Mouse (Mus musculus): ENCODE results near the gene Npas1.

Gene Npas1

DNA sequence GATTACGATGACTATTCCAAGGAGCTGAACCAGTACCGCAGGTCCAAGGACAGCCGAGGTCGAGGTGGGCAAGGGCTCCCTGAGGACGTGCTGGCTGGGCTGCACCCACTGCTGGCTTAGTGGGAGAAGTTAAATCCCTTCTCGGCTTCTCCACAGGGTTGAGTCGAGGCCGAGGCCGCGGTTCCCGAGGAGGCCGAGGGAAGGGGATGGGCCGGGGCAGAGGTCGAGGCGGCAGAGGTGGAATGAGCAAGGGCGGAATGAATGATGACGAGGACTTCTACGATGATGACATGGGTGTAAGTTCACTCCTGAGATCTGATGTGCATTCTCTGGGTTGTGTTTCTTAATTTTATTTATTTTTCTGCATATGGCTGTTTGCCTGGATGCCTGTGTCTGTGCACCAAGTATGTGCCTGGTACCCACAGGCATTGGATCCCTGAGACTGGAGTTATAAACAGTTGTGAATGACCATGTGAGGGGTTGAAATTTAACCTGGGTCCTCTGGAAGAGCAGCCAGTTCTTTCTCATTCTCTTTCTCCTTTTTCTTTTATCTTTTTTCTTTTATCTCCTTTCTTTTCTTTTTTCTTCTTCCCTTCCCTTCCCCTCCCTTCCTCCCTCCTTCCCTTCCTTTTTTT lies 55.2 kb downstream of the Npas1 start:
- DNase-seq (ENCODE audit: extremely low read depth, insufficient read length, low spot score), result no peak

- DNase-seq (ENCODE audit: extremely low read depth, insufficient read length, low spot score), result no peak
Observed at GRCm38 (mm10) chr7:16420493-16421118, 56.9 kb downstream of the Npas1 start.

DNA sequence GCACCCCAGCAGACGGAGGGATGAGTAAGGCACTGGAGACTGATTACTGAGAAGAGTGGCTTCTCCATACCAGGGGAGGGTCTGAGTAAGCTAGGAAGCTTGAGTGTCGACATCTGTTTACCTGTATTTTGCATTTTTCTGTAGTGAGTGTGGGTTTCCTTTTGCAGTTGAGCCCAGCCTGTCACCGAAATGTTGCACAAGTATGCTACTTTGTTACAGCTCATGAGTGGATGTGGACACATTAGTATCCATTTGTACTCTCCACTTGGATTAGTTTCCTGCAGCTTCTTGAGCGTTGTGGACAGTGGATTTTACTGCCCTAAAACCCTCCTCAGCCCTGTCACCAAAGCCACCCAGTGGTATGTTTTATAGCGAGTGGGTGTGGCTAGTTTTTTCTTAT lies 58.8 kb downstream of the Npas1 start:
- no peak for DNase-seq (ENCODE audit: extremely low read depth, insufficient read length, low spot score)

DNA sequence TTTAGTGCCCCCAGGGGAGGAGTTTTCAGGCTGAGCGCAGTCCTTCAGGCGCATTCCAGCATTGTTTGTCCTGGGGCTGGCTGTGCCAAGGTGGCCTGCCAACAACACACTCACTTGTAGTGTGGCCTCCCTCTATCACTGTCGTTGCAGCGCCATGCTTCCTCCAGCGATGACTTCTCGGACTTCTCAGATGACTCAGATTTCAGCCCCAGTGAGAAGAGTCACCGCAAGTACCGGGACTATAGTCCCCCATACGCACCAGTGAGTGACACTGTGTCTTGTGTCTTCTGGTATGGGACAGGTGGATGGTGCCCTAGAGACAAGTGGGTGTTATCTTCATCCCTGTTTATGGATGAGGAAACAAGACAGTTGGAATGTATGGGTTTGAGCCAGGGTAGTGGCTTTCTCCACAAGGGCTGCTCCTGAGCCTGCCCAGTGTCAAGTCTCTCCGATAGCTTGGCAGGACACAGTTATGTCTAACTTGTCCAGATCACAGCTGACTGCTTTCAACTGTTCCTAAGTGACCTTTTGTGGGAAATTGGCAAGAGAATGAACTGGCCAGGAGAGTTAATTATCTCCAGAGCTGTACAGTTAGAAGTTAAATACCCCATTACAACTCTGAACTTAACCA lies 60.3 kb downstream of the Npas1 start:
- DNase-seq (ENCODE audit: extremely low read depth, insufficient read length, low spot score), result peak; percentile 39

DNA sequence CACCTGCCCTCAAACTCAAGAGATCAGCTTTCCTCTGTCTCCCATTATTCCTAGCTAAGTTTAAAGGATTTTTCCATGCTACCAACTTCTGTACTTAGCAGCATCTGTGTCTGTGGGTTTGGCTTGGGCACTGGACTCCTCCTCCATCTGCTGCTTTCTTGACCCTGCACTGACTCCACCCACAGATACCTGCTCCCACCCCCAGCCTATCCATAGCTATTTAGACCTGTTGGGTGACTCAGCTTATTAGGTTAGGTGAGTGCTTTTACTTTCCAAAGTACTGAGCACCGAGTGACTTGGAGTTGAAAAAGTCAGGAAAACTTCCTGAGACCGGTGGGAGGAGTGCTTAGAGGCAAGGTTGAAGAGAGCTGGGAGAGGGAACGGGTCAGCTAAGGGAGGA lies 62.1 kb downstream of the Npas1 start:
- no peak for DNase-seq (ENCODE audit: extremely low read depth, insufficient read length, low spot score)

GRCm38 (mm10) chr7:16412930-16413329 lies 64.6 kb downstream of the Npas1 start:
- no peak for DNase-seq (ENCODE audit: extremely low read depth, insufficient read length, low spot score)

DNA sequence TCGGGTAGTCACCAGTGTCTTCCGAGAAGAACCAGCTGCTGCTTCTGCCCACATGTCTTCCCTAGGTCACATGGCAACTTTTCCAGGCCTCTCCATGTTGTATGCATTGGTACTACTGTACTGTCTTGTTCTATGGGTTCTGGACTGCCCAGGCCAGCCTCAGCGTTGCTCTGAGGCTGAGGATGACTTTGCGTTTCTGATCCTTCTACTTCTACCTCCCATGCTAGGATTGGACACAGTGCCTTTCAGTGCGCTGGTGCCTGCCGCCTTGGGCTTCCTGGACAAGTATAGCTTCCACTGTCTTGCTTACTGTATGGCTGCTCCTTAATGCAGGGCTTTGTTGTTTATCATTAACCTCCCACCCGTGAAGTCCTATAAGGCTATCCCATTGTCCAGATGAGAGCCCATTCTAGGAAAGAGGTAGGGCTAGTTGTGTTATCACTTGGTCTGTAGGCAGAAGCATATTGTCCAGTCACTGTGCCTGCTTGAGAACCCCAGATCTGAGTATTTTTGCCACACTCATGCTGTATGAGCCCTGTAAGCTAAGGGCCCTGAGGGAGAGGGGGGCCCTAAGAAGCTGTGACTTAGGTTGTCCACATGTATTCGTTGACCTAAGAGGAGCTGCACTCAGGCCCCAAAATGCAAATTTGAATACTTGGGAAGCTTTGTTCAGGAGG lies 65.2 kb downstream of the Npas1 start:
- no peak for DNase-seq (ENCODE audit: extremely low read depth, insufficient read length, low spot score)

DNA sequence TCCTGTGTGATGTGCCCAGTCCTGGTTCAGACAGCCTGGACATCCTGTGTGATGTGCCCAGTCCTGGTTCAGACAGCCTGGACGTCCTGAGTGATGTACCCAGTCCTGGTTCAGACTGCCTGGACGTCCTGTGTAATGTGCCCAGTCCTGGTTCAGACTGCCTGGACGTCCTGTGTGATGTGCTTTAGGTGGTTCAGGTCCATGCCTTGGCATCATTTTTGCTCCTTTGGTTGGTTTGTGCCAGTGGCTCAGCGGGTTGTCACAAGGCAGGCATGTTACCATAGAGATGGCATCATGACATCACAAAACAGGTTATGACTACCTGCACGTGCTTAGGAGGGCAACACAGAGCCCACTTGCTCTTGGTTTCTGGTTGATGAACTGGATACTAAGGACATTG lies 66.4 kb downstream of the Npas1 start:
- no peak for DNase-seq (ENCODE audit: extremely low read depth, insufficient read length, low spot score)

DNA sequence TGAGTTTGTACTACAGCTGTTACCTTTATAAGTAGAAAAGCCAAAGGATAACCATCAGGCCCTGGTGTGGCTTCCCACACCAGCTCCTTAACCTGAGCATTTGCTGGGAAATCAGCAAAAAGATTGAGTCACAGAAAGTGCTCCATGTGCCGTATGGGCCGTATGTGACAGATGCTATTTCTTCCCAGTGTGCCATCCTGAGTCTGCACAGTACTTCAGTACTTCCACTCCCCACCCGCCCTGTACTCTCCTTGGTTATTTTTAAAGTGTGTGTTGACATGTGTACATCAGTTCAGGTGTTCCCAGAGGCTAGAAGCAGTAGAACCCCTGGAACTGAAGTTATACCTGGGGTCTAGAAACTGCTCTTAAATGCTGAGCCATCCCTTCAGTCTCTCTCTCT lies 70.5 kb downstream of the Npas1 start:
- no peak for DNase-seq (ENCODE audit: extremely low read depth, insufficient read length, low spot score)
